Mouse (Mus musculus) testis, adult 2 months (tissue): ENCODE measurements around the gene Zbtb8a.

Experiments used
- CTCF ChIP-seq: fragments of 200-500 bp; IDR thresholded peaks from 2 replicates; pipeline ENCODE4 v1.5.1; 2012; ENCODE audit warnings: low read depth, mild to moderate bottlenecking, inconsistent platforms, low read length, moderate library complexity; ENCODE audit not compliant: control insufficient read depth, insufficient read depth, insufficient replicate concordance
- POLR2A ChIP-seq: fragments of 200-500 bp; IDR thresholded peaks from 2 replicates; pipeline ENCODE4 v1.6.1; 2012; ENCODE audit warnings: low read depth, mild to moderate bottlenecking, inconsistent platforms, low read length, moderate library complexity; ENCODE audit not compliant: control insufficient read depth

DNA sequence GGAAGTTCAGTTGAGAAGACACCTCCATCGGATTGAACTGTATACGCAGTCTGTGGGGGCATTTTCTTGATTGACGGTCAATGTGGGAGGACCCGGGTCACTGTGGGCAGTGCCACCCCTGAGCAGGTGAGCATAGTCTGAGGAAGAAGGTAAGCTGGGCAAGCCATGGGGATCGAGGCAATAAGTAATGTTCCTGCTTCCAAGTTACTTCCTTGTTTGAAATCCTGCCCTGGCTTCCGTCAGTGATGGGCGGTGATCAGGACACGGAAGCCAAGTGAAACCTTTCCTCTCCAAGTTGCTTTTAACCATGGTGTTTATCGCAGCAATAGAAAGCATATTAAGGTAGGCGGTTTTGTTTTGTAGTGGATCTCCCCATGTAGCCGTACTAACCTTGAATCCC, 7.8 kb upstream of the Zbtb8a start:
- no peak for TF ChIP-seq POLR2A
- TF ChIP-seq CTCF: no peak
